Mouse (Mus musculus): ENCODE data around the gene Chil1. TPM values are rescaled to one million over a fixed set of nuclear protein-coding genes. Genes with fewer than 3 reads are reported as not detected.

Chil1 gene
- total and polyA plus RNA-seq, 2 experiments from 2014 or later = 4.1 to 6.2 TPM

DNA sequence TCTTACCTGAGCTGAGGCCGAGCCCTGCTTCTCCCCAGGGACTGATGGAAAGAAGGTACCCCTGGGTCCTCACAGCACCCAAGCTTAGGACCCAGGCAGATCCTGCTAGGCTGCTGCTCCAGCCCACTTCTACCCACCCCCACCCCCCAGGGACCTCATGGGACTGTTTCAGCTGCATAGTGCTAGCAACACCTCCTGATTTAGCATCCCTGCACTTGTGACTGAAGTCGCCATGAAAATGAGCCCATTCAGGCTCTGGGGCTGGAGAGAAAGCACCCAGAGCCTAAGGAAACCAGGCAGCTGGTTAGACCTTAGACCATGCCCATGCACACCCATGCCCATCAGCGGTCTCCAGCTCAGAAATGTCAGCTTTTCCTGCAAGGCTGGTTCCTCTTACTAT is 36.0 kb downstream of the Chil1 start:
- WGBS = 73% methylated on average over 3 of the region's 3 CpGs

DNA sequence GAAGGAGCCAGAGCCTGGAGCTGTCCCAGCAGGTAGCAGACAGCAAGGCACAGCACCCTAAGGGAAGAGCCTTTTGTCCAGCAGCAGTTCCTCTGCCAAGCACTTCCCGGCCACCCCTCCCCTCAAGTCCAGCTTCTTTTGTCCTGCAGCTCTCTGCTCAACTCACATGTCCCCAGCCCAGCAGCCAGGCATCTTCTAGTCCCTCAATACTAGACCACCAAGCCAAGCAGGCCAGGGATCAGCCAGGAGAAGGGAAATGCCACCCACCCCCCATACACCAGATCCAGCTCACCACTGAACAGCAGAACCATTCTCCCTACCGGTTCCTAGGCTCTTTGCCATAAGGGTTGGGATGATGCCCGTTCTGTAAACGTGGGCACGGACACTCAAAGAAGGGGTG is 37.6 kb downstream of the Chil1 start:
- Histone ChIP-seq H3K36me3 (ENCODE audit: insufficient read depth, low read length) (no peaks in the 10 kb centered on the region), H3K27ac (peak overlapping the region; percentile 51; the same call in 1 of the 2 replicates), H3K4me2 (ENCODE audit: low read depth, low read length) (no peak overlapping the region), H3K4me1 (ENCODE audit: insufficient read depth, low read length) (no peaks in the 10 kb centered on the region), H3K9ac (replicated peaks; ENCODE audit: low read length) (no peak overlapping the region), H3K4me3 (ENCODE audit: low read length) (no peak overlapping the region), H3K9me3 (ENCODE audit: low read length) (no peaks in the 10 kb centered on the region), H3K27me3 (ENCODE audit: insufficient read depth, low read length) (no peaks in the 10 kb centered on the region)
- DNase-seq (ENCODE audit: low spot score) = peak; percentile 46
- peak; percentile 46; the same call in 1 of the 2 replicates for ATAC-seq
- WGBS = 43% methylated on average over 5 of the region's 5 CpGs
- no peak for TF ChIP-seq CTCF (IDR thresholded peaks at IDR 0.05; ENCODE audit: low read depth)

More for the DNA sequence above, 36.0 kb downstream of the Chil1 start:
- TF ChIP-seq CTCF (IDR thresholded peaks at IDR 0.05; ENCODE audit: low read depth) = no peak
- no peak overlapping the region for H3K9ac ChIP-seq (replicated peaks; ENCODE audit: low read length)
- DNase-seq (ENCODE audit: low spot score) = no peak
- H3K4me2 ChIP-seq (ENCODE audit: low read depth, low read length) = no peak overlapping the region
- no peaks in the 10 kb centered on the region for H3K36me3 ChIP-seq (ENCODE audit: insufficient read depth, low read length)
- no peaks in the 10 kb centered on the region for H3K9me3 ChIP-seq (ENCODE audit: low read length)
- no peaks in the 10 kb centered on the region for H3K27me3 ChIP-seq (ENCODE audit: insufficient read depth, low read length)
- ATAC-seq = no peak
- H3K4me1 ChIP-seq (ENCODE audit: insufficient read depth, low read length) = no peaks in the 10 kb centered on the region; the same call in 1 of the 2 replicates
- no peak overlapping the region for H3K4me3 ChIP-seq (ENCODE audit: low read length)
- H3K27ac ChIP-seq = no peak overlapping the region

DNA sequence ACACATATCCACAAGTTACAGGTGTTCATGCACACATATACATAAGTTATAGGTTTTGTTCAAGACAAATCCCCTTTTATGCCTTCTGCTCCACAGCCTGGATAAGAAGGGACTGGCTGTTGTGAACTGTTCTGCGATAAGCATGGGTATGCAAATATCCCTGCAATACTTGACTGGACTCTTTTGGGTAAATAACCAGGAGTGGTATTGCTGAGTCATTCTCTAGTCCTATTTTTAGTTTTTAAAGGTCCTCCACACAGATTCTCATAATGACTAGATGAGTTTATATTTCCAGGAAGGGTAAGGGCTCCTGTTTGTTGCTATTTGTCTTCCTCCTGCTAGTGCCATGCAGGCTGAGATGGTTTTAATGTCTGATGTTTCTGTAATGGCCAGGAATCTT is 39.2 kb downstream of the Chil1 start:
- no peak overlapping the region for H3K27ac ChIP-seq
- no peaks in the 10 kb centered on the region for H3K27me3 ChIP-seq (ENCODE audit: insufficient read depth, low read length)
- DNase-seq (ENCODE audit: low spot score) (no peak), ATAC-seq (no peak)
- H3K9ac ChIP-seq (replicated peaks; ENCODE audit: low read length) = no peak overlapping the region
- H3K4me1 ChIP-seq (ENCODE audit: insufficient read depth, low read length) = no peaks in the 10 kb centered on the region
- H3K9me3 ChIP-seq (ENCODE audit: low read length) = no peaks in the 10 kb centered on the region
- no peak overlapping the region for H3K4me3 ChIP-seq (ENCODE audit: low read length)
- WGBS = 84% methylated on average over 1 of the region's 1 CpGs
- no peaks in the 10 kb centered on the region for H3K36me3 ChIP-seq (ENCODE audit: insufficient read depth, low read length)
- no peak overlapping the region for H3K4me2 ChIP-seq (ENCODE audit: low read depth, low read length)
- no peak for TF ChIP-seq CTCF (IDR thresholded peaks at IDR 0.05; ENCODE audit: low read depth)

DNA sequence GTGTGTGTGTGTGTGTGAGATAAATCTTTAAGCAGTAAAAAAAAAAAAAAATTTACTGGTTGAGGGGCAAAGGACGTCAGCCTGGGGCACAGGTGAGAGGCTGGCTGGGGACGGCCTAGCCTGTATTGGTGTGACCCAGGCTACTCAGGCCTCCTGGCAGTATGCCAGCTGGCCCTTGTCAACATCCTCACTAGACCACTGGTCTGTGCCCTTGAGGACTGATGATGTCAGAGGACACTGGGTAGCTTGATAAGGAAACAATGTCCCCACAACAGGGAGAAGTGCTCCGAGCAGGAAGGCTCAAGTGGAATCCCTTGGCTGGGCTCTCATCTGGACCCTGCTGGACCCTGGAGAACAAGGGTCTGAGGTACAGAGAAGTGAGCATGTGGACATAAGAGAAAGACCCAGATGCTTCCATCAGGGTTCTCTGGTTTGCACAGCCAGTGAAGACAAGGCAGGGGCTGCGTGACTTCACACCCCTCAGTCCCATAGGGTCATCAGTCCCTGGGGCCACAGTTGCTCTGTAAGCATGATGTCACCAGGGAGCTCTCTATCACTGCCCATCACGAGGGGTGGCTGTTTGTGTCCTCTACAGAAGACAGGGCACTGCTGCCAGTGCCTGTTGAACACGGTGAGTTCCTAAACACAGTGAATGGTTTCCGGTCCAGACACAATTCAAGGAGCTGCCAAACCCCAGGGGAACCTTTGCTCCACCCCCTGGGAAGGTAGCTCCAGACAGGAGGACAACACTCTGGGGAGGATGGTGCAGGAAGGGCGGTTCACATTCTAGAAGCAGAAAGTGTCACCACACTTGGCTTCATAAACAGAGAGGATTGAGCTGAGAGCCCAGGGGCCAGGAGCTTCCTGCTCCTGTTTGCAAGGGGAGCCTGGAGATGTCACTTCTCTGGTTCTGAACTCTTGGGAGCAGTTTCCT is 40.4 kb downstream of the Chil1 start:
- Histone ChIP-seq H3K4me3 (ENCODE audit: low read length) (no peak overlapping the region), H3K4me2 (ENCODE audit: low read depth, low read length) (no peak overlapping the region), H3K4me1 (ENCODE audit: insufficient read depth, low read length) (no peaks in the 10 kb centered on the region), H3K9me3 (ENCODE audit: low read length) (no peaks in the 10 kb centered on the region), H3K36me3 (ENCODE audit: insufficient read depth, low read length) (no peaks in the 10 kb centered on the region), H3K27ac (no peak overlapping the region), H3K9ac (replicated peaks; ENCODE audit: low read length) (no peak overlapping the region), H3K27me3 (ENCODE audit: insufficient read depth, low read length) (no peaks in the 10 kb centered on the region)
- DNase-seq (ENCODE audit: low spot score) (no peak), ATAC-seq (peak; percentile 32; the same call in 1 of the 2 replicates)
- TF ChIP-seq CTCF (IDR thresholded peaks at IDR 0.05; ENCODE audit: low read depth) = no peak
- WGBS = 64% methylated on average over 8 of the region's 8 CpGs

DNA sequence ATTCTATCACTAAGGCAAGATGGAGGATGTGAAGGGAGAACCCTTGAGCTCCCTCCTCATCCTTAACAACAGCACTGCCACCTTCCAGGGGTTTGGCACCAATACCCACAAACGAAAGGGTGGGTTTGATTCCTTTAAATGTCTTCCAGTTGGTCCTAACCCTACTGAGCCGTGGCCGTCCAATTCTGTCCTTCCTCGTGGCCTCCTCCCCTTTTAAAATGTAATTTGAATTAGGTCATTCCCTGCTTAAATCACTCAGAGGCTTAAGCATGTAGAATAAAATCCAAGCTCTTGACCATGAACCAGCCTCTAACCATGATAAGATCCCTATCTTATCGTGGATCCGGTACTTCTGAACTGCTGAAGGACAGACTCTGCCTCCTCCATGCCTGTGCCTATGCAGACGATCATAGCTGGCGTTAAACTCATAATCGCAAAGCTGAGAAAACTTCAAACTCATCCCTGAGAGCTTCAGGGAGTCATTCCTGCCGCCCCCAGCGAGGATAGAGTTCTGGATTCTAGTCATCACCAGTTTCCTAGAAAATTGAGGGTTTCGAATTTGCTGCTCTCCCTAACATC is 42.8 kb downstream of the Chil1 start:
- TF ChIP-seq CTCF (IDR thresholded peaks at IDR 0.05; ENCODE audit: low read depth) = no peak
- Histone ChIP-seq H3K36me3 (ENCODE audit: insufficient read depth, low read length) (no peaks in the 10 kb centered on the region), H3K27me3 (ENCODE audit: insufficient read depth, low read length) (no peaks in the 10 kb centered on the region), H3K9me3 (ENCODE audit: low read length) (no peaks in the 10 kb centered on the region), H3K4me2 (ENCODE audit: low read depth, low read length) (no peak overlapping the region), H3K27ac (no peak overlapping the region), H3K9ac (replicated peaks; ENCODE audit: low read length) (no peak overlapping the region), H3K4me1 (ENCODE audit: insufficient read depth, low read length) (no peaks in the 10 kb centered on the region), H3K4me3 (ENCODE audit: low read length) (no peak overlapping the region)
- ATAC-seq = no peak
- WGBS = 90% methylated on average over 12 of the region's 12 CpGs
- DNase-seq (ENCODE audit: low spot score) = no peak

DNA sequence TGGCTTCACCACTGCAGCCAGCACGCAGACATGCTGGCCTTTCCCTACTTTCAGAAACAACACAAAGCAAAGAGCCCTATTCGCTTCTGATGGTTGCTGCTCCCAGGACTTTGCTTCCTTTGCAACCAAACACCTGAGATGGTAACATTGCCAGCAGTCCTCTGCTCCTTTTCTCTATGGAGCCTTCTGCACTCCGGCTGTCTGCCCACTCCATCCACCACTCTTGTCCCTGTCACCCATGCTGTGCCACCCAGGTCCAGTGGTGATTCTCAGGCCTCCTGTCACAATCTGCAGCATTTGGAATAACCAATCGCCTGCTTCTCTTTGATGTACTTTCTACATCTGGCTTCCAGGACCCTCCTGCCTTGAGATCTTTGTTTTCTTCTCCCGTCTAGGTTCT is 43.4 kb downstream of the Chil1 start:
- H3K4me1 ChIP-seq (ENCODE audit: insufficient read depth, low read length) = 0 out of 2 replicates have a peak, but pooled peaks cover 4% of the 10 kb centered on the region
- no peak for TF ChIP-seq CTCF (IDR thresholded peaks at IDR 0.05; ENCODE audit: low read depth)
- no peak for ATAC-seq
- H3K27ac ChIP-seq = no peak overlapping the region
- H3K27me3 ChIP-seq (ENCODE audit: insufficient read depth, low read length) = no peaks in the 10 kb centered on the region
- H3K36me3 ChIP-seq (ENCODE audit: insufficient read depth, low read length) = no peaks in the 10 kb centered on the region
- no peak for DNase-seq (ENCODE audit: low spot score)
- H3K4me2 ChIP-seq (ENCODE audit: low read depth, low read length) = no peak overlapping the region
- WGBS = 93% methylated on average over 5 of the region's 5 CpGs
- no peak overlapping the region for H3K4me3 ChIP-seq (ENCODE audit: low read length)
- no peak overlapping the region for H3K9ac ChIP-seq (replicated peaks; ENCODE audit: low read length)
- no peaks in the 10 kb centered on the region for H3K9me3 ChIP-seq (ENCODE audit: low read length)
